Mouse (Mus musculus) olfactory bulb, adult 2 months (tissue): ENCODE results near the gene Fam69b. TPM values are rescaled to one million over a fixed set of nuclear protein-coding genes. Genes with fewer than 3 reads are reported as not detected.

Source experiments
- H3K27ac ChIP-seq: fragments of 200-500 bp; 2 replicates; pipeline ENCODE4 v1.5.1; 2012; ENCODE audit warnings: low read depth, low read length; ENCODE audit not compliant: insufficient read depth
- H3K4me1 ChIP-seq: fragments of 200-500 bp; 2 replicates; pipeline ENCODE4 v1.6.1; 2012; ENCODE audit warnings: low read length; ENCODE audit not compliant: control insufficient read depth, insufficient read depth
- H3K4me3 ChIP-seq: fragments of 200-500 bp; 2 replicates; pipeline ENCODE4 v1.5.1; 2012; ENCODE audit warnings: mild to moderate bottlenecking, low read depth, low read length, moderate library complexity; ENCODE audit not compliant: insufficient read depth
- CTCF ChIP-seq: fragments of 200-500 bp; IDR thresholded peaks from 2 replicates; pipeline ENCODE4 v1.5.1; 2012; ENCODE audit warnings: low read depth, mild to moderate bottlenecking, low read length, moderate library complexity; ENCODE audit not compliant: insufficient read depth
- POLR2A ChIP-seq: fragments of 200-500 bp; IDR thresholded peaks from 2 replicates; pipeline ENCODE4 v1.6.1; 2012; ENCODE audit warnings: mild to moderate bottlenecking, low read depth, low read length, moderate library complexity; ENCODE audit not compliant: insufficient read depth
- WGBS: fragments of 180-500 bp; shearing (Covaris S2); methylation state at CpG from one replicate; pipeline ENCODE4 v1.1.7; 2018; 5-methylcytosine and 5-hydroxymethylcytosine counted together
- polyA plus RNA-seq: library from polyadenylated mRNA; stranded (reverse); fragments of >200 nt; gene quantifications from 2 replicates; pipeline ENCODE4 v1.2.4, GENCODE M21; 2012; ENCODE audit warnings: low replicate concordance; ENCODE audit not compliant: missing spikeins, insufficient read depth, insufficient read length

The Fam69b gene
- polyA plus RNA-seq, 1 experiment: not detected

DNA sequence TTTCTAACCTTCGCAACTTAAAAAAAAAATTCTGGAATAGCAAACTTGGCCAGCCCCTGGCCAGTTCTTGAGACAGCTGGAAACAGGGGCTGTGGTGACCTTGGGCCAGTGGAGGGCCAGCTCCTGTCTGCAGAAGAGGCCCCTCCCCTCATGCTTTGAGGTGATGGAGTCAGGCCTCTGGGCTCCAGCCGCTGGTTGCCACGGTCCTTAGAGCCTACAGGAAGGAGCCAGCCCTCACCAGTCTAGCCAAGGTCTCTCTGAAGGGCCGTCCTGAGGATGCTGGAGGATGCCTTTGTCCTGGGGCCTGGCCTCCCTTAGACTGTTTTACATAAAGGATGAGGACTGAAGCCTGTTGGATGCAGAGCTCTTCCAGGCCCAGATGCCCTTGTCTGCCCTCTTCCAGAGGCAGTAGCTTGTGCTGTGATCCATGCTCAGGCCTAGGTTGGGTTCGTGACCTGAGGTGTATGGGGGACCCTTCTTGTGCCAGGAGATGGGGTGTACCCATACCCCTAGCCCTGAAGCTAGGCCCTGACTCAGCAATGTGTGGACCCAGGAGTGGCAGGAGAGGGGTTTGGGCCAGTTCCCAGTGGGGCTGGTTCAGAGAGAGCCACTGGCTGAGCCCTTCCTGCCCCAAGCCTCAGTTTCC lies 658 bp downstream of the Fam69b start:
- TF ChIP-seq CTCF (no peak), POLR2A (no peak)
- H3K4me3 ChIP-seq: peak overlapping the region; percentile 82
- 15% methylated on average over 5 of the region's 5 CpGs for WGBS
- H3K27ac ChIP-seq: peak overlapping the region; percentile 70
- H3K4me1 ChIP-seq: peaks cover 40% of the 10 kb centered on the region

DNA sequence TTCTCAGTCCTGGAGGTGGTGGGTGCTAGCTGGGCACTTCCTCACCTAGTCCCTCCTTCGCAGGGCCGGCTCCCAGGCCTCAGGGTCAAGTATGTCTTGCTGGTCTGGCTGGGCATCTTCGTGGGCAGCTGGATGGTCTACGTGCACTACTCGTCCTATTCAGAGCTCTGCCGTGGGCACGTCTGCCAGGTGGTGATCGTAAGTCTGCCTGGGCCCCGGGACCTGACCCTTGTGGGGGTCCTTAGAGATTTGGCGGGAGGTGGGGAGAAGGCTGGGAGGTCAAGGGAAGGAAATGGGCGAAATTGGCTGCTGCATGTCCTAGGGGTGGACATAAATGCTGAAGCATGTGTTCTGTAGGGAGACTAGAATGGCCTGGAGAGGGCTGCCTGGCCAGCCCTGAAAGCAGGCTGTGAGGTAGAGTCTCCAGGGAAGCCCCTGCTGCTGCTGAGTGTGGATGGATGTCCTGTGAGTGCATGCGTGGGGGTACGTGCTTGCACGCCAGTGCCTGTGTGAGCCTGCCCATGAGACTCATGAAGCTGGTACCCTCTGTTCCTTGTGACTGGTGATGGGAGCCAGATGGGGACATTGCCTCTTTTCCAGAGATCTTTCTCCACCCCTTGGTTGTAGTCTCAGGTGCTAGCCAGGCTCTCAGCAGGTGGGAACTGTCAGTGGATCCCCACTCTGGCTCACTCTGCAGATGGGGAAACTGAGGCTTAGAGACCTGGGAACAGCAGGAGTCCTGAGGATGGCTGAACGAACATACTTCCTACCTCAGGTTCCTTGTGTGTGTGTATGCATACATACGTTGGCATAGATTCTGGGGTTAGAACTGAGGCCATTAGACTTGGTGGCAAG lies 4.5 kb downstream of the Fam69b start:
- 80% methylated on average over 16 of the region's 16 CpGs for WGBS
- Histone ChIP-seq H3K4me1 (peaks cover 53% of the 10 kb centered on the region), H3K27ac (no peak overlapping the region), H3K4me3 (no peak overlapping the region)
- no peak for TF ChIP-seq POLR2A
- TF ChIP-seq CTCF: no peak

DNA sequence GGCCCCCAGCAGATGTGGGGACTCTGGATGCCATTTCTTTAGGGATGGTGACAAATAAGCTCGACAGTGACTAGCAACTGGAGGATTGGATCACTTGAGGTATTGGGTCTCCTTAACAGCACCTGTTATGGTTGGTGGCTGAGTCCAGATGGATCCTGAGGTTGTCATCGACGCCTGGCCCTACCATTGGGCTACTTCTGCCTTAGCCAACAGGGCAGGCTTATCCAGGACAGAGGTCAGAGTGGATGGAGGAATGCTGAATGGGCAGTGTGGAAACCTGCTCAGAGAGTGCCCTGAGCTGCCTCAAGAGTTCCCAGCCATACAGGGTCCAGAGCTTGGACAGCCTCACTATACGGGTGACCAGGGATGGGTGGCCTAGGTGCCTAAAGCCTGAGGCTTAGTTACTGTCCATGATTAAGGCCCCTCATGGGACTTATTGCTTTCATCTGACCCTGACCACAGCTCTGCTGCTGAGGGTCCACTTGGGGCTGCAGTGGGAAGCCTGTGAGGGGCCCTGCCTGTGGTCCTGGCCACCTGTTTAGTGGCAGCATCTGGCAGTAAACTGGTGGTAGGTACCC lies 5.8 kb downstream of the Fam69b start:
- 70% methylated on average over 4 of the region's 4 CpGs for WGBS
- TF ChIP-seq CTCF (no peak), POLR2A (no peak)
- Histone ChIP-seq H3K4me3 (no peak overlapping the region), H3K4me1 (peaks cover 56% of the 10 kb centered on the region), H3K27ac (no peak overlapping the region)

DNA sequence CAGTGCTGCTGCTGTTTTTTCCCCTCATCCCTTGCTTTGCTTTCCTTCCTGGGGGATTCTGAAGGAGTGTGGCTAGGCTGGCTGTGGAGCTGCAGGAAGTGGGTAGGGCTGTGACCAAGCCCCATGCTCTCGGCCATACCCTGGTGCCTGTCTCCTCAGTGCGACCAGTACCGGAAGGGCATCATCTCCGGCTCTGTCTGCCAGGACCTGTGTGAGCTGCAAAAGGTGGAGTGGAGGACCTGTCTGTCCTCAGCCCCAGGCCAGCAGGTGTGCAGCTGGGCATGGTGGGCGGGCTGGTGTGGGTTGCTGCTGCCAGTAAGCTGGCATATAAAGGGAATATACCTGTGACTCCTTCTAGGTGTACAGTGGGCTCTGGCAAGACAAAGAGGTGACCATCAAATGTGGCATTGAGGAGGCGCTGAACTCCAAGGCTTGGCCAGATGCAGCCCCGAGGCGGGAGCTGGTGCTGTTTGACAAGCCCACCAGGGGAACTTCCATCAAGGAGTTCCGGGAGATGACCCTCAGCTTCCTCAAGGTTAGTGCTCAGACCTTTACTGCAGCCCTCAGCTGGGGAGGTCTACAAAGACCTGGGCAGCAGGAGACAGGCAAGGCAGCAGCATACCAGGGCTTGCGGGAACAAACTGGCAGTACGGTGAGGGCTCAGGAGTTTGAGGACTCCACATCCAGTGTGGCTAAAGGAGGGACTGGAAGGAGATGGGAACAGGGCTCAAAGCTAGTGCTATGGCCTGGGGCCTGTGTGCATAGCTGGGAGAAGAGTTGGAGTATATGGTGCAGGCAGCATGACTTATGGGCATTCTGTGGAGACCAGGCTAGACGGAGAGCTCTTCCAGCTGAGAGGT lies 6.6 kb downstream of the Fam69b start:
- WGBS: 62% methylated on average over 12 of the region's 12 CpGs
- peaks cover 50% of the 10 kb centered on the region for H3K4me1 ChIP-seq
- H3K4me3 ChIP-seq: no peak overlapping the region
- no peak for TF ChIP-seq CTCF
- no peak for TF ChIP-seq POLR2A
- no peak overlapping the region for H3K27ac ChIP-seq

DNA sequence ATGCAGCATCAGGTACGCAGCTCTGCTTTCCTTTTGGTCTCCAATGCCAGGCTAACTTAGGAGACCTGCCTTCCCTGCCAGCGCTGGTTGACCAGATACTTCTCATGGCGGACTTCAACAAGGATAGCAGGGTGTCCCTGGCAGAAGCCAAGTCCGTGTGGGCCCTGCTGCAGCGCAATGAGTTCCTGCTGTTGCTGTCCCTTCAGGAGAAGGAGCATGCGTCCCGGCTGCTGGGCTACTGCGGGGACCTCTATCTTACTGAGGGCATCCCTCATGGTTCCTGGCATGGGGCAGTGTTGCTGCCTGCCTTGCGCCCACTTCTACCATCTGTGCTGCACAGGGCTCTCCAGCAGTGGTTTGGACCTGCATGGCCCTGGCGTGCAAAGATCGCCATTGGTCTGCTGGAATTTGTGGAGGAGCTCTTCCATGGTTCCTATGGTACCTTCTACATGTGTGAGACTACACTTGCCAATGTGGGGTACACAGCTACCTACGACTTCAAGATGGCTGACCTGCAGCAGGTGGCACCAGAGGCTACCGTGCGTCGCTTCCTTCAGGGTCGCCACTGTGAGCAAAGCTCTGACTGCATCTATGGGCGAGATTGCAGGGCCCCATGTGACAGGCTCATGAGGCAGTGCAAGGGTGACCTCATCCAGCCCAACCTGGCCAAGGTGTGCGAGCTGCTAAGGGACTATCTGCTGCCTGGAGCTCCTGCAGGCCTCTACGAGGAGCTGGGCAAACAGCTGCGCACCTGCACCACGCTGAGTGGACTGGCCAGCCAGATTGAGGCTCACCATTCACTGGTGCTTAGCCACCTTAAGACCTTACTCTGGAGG lies 7.5 kb downstream of the Fam69b start:
- WGBS: 74% methylated on average over 21 of the region's 21 CpGs
- Histone ChIP-seq H3K27ac (no peak overlapping the region), H3K4me3 (no peak overlapping the region), H3K4me1 (peaks cover 52% of the 10 kb centered on the region)
- TF ChIP-seq CTCF: no peak
- no peak for TF ChIP-seq POLR2A

DNA sequence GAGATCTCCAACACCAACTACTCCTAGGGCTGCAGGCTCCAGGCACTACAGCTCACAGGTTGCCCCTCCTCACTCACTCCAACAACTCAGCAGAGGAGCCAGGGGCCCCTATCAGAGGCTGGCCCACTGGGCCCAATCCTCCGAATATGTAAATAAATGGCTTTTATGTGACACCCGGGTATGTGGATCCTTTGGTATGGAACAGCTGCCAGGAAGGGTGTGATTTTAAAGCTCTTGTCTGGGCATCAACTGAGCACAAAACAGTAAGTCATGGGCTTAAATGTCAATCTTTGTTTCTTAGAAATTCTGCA lies 8.0 kb downstream of the Fam69b start:
- 35% methylated on average over 2 of the region's 2 CpGs for WGBS
- no peak overlapping the region for H3K27ac ChIP-seq
- no peak for TF ChIP-seq CTCF
- no peak for TF ChIP-seq POLR2A
- no peak overlapping the region for H3K4me3 ChIP-seq
- H3K4me1 ChIP-seq: peaks cover 48% of the 10 kb centered on the region

DNA sequence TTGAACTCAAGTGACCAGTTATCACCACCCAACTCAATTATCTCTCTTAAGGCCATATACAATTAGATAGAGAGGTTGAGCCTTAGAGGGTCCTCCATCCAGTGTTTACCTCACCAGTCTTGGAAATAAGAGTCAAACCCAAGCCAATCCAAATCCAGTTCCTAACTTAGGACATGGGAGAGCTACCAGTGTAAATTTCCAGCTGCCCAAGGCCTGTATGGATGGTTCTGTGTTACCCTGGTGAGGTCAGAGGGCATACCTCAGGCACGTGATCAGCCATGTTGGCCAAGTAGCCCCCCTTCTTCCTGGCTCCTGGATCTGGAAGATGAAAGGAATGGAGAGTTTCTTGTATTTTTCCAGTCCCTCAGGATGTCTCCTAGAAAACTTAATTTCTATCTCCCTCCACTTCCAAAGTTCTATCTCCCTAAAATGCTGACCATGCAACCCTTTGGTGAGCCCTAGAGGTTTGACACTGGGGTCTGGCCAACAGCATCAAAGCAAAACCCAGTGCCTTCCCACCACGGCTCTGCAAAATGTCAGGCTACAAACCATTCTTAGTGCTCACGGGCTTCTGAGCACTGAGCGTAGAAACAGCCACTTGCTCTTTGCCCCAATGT lies 9.2 kb downstream of the Fam69b start:
- no peak for TF ChIP-seq CTCF
- TF ChIP-seq POLR2A: no peak
- H3K27ac ChIP-seq: no peak overlapping the region
- WGBS: 71% methylated on average over 4 of the region's 4 CpGs
- no peak overlapping the region for H3K4me3 ChIP-seq
- H3K4me1 ChIP-seq: peaks cover 38% of the 10 kb centered on the region

DNA sequence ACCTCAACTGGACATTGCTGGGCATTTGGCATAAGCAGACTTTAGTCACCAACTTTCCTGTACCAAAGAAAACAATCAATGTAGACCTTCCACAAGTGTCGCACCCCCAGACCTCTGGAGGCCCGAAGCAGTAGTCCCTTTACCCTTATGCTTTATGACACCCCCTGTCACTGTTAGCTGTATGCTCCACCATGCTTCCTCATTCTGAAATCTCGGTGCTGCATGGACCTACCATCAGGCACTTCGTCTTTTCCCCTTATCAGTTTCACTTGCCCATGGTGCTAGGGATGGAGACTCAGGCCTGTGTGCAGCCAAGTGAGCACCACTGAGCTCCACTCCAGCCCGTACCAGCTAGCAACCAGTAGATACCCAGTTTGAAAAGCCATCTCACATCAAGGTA lies 9.8 kb downstream of the Fam69b start:
- H3K4me1 ChIP-seq: peaks cover 32% of the 10 kb centered on the region
- TF ChIP-seq CTCF (no peak), POLR2A (no peak)
- no peak overlapping the region for H3K4me3 ChIP-seq
- WGBS: 79% methylated on average over 5 of the region's 5 CpGs
- no peak overlapping the region for H3K27ac ChIP-seq
